Mouse (Mus musculus) heart, postnatal 0 days (tissue): ENCODE results near the gene Oas3. TPM values are rescaled to one million over a fixed set of nuclear protein-coding genes. Genes with fewer than 3 reads are reported as not detected.

Experiments
- ATAC-seq: fragments of 200-750 bp; cut with Nextera tagmentation; 2 replicates; pipeline ENCODE4 v1.8.0; 2017; ENCODE audit warnings: low read depth, moderate number of reproducible peaks, moderate library complexity; ENCODE audit not compliant: insufficient read depth
- DNase-seq: peaks from one replicate; pipeline ENCODE4 v3.0.0-alpha.2; 2016; ENCODE audit warnings: low spot score
- H3K27ac ChIP-seq: fragments of 300-500 bp; sonication (generic); 2 replicates; pipeline ENCODE4 v1.5.1; 2014; ENCODE audit warnings: low read depth, mild to moderate bottlenecking
- H3K27me3 ChIP-seq: fragments of 300-500 bp; sonication (generic); 2 replicates; pipeline ENCODE4 v1.6.1; 2014; ENCODE audit warnings: low read length, mixed read lengths; ENCODE audit not compliant: control insufficient read depth, insufficient read depth
- H3K36me3 ChIP-seq: fragments of 300-500 bp; sonication (generic); replicated peaks from 2 replicates; pipeline ENCODE4 v1.6.1; 2014; ENCODE audit warnings: low read length, mixed read lengths; ENCODE audit not compliant: control insufficient read depth, insufficient read depth
- H3K4me1 ChIP-seq: fragments of 300-500 bp; sonication (generic); 2 replicates; pipeline ENCODE4 v1.6.1; 2014; ENCODE audit warnings: antibody characterized with exemption; ENCODE audit not compliant: control insufficient read depth, insufficient read depth
- H3K4me2 ChIP-seq: fragments of 300-500 bp; sonication (generic); 2 replicates; pipeline ENCODE4 v1.6.1; 2014; ENCODE audit warnings: low read depth, mild to moderate bottlenecking, low read length, moderate library complexity
- H3K4me3 ChIP-seq: fragments of 300-500 bp; sonication (generic); 2 replicates; pipeline ENCODE4 v1.5.1; 2014; ENCODE audit warnings: low read depth, low read length
- H3K9ac ChIP-seq: fragments of 300-500 bp; sonication (generic); replicated peaks from 2 replicates; pipeline ENCODE4 v1.6.1; 2014; ENCODE audit warnings: low read depth, low read length, mixed read lengths
- H3K9me3 ChIP-seq: fragments of 300-500 bp; sonication (generic); replicated peaks from 2 replicates; pipeline ENCODE4 v1.6.1; 2016; ENCODE audit warnings: low read length; ENCODE audit not compliant: control insufficient read depth
- CTCF ChIP-seq: IDR thresholded peaks from 2 replicates; pipeline ENCODE4 v1.5.1; 2016; ENCODE audit warnings: antibody characterized with exemption, control low read depth, low read depth
- EP300 ChIP-seq: IDR thresholded peaks from 2 replicates; pipeline ENCODE4 v1.6.1; 2016; ENCODE audit warnings: antibody characterized with exemption, low read depth
- WGBS: fragments of 180-500 bp; shearing (Covaris S2); extraction: QIAGEN DNeasy Blood & Tissue Kit; methylation state at CpG from one replicate; pipeline ENCODE4 v1.1.7; 2014; 5-methylcytosine and 5-hydroxymethylcytosine counted together
- polyA plus RNA-seq: library from polyadenylated mRNA; unstranded; fragments of >200 nt; fragmentation: Nextera tagmentation; extraction: Ambion mirVana; gene quantifications from 2 replicates; pipeline ENCODE4 v1.2.1, GENCODE M21; 2015
- total RNA-seq: library from RNA; depleted of rRNA; stranded (reverse); fragments of >200 nt; gene quantifications from 2 replicates; pipeline ENCODE4 v1.2.3, GENCODE M21; 2014; ENCODE audit warnings: low replicate concordance

The Oas3 gene
- total and polyA plus RNA-seq, 2 experiments from 2014 or later = 0.26 to 0.80 TPM

DNA sequence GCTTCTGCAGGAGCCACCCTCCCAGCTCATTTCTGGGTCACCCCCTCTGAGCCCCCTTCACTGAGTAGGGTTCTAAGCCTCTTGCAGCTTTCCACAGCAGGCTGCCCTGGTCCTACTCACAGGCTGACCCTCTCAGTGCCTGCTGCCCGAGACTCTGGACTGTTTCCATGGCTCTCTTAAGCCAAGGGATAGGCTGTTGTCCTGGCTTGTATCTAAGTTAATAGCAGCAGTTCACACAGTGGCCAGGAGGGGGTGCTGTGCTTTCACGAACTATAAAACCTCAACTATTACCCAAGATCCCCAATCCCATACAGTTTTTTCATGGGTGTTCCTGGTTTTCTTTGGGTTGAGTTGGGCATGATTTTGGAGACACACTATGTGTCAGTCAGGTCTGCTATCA lies 15.6 kb upstream of the Oas3 start:
- WGBS = 13% methylated on average over 2 of the region's 2 CpGs
- Histone ChIP-seq H3K4me3 (no peak overlapping the region), H3K9me3 (no peaks in the 10 kb centered on the region)

DNA sequence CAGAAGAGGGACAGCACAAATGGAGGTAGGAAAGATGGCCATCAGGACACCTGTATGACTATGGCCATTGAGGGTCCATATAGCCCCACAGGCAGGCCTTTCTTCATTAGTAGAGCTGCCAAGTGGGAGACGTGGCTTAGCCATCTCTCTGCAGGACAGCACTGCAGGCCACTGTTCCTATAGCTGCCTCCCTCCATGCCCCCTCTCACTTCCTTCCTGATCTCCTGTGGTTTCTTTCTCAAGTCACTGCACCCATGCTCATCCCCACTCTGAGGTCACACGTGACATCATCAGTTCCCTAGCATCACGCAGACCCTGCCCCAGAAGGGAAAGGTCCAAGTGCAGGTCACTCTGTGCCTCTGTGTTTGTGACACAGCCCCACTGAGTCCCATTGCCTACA lies 9.6 kb upstream of the Oas3 start:
- ATAC-seq = no peak
- H3K4me1 ChIP-seq = no peaks in the 10 kb centered on the region
- TF ChIP-seq EP300 = no peak
- no peak for TF ChIP-seq CTCF
- H3K9me3 ChIP-seq = no peaks in the 10 kb centered on the region
- no peak overlapping the region for H3K27ac ChIP-seq
- DNase-seq = no peak
- no peaks in the 10 kb centered on the region for H3K36me3 ChIP-seq
- H3K9ac ChIP-seq = no peak overlapping the region
- 56% methylated on average over 3 of the region's 3 CpGs for WGBS
- no peak overlapping the region for H3K4me2 ChIP-seq
- H3K4me3 ChIP-seq = no peak overlapping the region
- 0 out of 2 replicates have a peak, but pooled peaks cover 6% of the 10 kb centered on the region for H3K27me3 ChIP-seq

More for the DNA sequence above, 15.6 kb upstream of the Oas3 start:
- Histone ChIP-seq H3K9ac (no peak overlapping the region), H3K36me3 (no peaks in the 10 kb centered on the region), H3K27ac (no peak overlapping the region), H3K27me3 (0 out of 2 replicates have a peak, but pooled peaks cover 3% of the 10 kb centered on the region), H3K4me1 (no peaks in the 10 kb centered on the region), H3K4me2 (no peak overlapping the region)
- TF ChIP-seq CTCF (peak; percentile 68), EP300 (no peak)
- ATAC-seq (0 out of 2 replicates have a peak, but pooled peaks have one; percentile 14), DNase-seq (no peak)

DNA sequence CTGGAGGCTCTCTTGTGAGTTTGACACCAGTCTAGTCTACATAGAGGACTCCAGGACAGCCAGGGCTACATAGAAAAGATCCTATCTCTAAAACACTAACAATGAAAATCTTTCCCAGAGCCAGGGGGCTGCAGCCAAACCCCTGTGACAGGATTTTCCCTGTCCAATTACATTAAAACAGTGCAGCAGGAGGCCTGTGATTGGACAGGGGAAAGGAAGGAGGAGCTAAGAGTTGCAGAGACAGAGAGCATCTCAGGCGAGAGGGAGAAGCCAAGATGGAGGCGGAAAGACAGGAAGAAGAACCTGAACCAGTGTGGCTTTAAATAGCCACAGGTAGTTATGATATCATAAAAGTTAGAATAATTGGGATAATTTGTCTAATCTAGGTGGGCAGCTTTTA lies 5.0 kb upstream of the Oas3 start:
- Histone ChIP-seq H3K9me3 (no peaks in the 10 kb centered on the region), H3K4me3 (no peak overlapping the region), H3K4me1 (peaks cover 20% of the 10 kb centered on the region), H3K27ac (no peak overlapping the region), H3K4me2 (no peak overlapping the region), H3K36me3 (no peaks in the 10 kb centered on the region), H3K9ac (no peak overlapping the region), H3K27me3 (0 out of 2 replicates have a peak, but pooled peaks cover 3% of the 10 kb centered on the region)
- DNase-seq = no peak
- TF ChIP-seq EP300 = no peak
- no peak for TF ChIP-seq CTCF
- 81% methylated on average over 2 of the region's 2 CpGs for WGBS
- ATAC-seq = no peak

DNA sequence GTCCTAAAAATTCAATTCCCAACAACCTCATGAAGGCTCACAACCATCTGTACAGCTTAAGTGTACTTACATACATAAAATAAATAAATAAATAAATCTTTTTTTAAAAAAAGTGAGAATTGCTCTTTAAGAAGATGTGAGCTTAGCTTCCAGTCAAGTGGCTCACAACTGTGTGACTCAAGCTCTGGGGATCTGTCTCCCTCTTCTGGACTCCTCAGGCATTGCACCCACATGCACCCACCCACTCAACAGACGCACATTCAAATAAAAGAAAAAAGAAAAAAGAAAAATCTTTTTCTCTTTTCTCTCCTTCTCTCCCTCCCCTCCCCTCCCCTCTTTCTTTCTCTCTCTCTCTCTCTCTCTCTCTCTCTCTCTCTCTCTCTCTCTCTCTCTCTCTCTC lies 4.2 kb upstream of the Oas3 start:
- peaks cover 23% of the 10 kb centered on the region for H3K4me1 ChIP-seq
- H3K4me2 ChIP-seq = no peak overlapping the region
- WGBS = 100% methylated on average over 1 of the region's 1 CpGs
- no peaks in the 10 kb centered on the region for H3K36me3 ChIP-seq
- DNase-seq (no peak), ATAC-seq (no peak)
- H3K27me3 ChIP-seq = no peaks in the 10 kb centered on the region
- no peak overlapping the region for H3K4me3 ChIP-seq
- H3K9me3 ChIP-seq = no peaks in the 10 kb centered on the region
- no peak overlapping the region for H3K27ac ChIP-seq
- TF ChIP-seq EP300 (no peak), CTCF (peak; percentile 6; the same call in 1 of the 2 replicates)
- H3K9ac ChIP-seq = no peak overlapping the region

DNA sequence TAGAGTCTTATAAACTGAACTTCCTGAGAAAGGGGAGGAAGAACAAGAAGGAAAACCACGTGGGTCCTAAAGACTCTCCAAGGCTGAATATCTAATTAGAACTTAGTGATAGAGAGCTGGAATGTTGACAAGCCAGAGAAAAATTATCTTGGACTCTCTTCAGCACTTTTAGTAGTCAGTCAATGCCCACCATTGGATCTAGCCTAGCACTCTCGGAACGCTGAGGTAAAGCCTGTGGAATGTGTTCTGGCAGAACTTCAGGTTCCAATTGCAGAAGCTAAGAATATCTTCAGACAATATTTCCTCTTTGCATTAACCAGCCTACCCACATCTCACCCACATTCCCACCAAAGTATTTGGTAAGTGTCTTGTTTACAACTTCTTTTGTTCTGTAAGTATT lies 2.5 kb upstream of the Oas3 start:
- Histone ChIP-seq H3K4me3 (peak overlapping the region; percentile 14), H3K4me1 (peaks cover 32% of the 10 kb centered on the region), H3K36me3 (no peaks in the 10 kb centered on the region), H3K4me2 (peak overlapping the region; percentile 45), H3K9me3 (no peaks in the 10 kb centered on the region), H3K27ac (peak overlapping the region; percentile 89), H3K27me3 (no peaks in the 10 kb centered on the region), H3K9ac (no peak overlapping the region)
- TF ChIP-seq EP300 = peak; percentile 65
- no peak for TF ChIP-seq CTCF
- peak; percentile 65 for ATAC-seq
- 0% methylated on average over 3 of the region's 3 CpGs for WGBS
- peak; percentile 50 for DNase-seq

DNA sequence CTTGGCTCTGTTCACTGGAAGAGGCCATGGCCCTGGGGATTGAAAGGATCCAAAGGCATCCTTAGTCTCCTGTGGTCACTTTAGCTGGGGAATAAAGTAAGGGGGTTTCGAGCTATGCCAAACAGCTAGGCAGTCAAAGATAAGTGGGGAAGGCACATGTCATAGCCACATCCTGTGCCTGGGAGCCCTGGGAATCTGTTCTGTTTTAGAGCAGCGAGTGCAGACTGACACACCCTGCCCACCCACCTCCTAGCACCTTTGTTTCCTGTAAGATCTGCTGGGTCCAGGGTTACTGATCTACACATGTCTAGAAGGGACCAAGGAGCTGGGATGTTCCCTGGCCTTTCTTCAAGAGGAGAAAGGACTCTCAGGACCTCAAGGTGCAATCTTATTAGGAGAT lies 1.5 kb upstream of the Oas3 start:
- DNase-seq = no peak
- Histone ChIP-seq H3K27me3 (no peaks in the 10 kb centered on the region), H3K36me3 (no peaks in the 10 kb centered on the region), H3K9me3 (no peaks in the 10 kb centered on the region), H3K9ac (no peak overlapping the region), H3K27ac (peak overlapping the region; percentile 89; the same call in 1 of the 2 replicates), H3K4me3 (no peak overlapping the region), H3K4me2 (no peak overlapping the region), H3K4me1 (peaks cover 32% of the 10 kb centered on the region)
- 36% methylated on average over 2 of the region's 2 CpGs for WGBS
- TF ChIP-seq EP300 (no peak), CTCF (no peak)
- ATAC-seq = no peak
